Mouse (Mus musculus) MEL (cell line): ENCODE results near the gene Ahsa1. TPM values are rescaled to one million over a fixed set of nuclear protein-coding genes. Genes with fewer than 3 reads are reported as not detected.

Source experiments
- DNase-seq: peaks from one replicate; pipeline ENCODE4 v3.0.0; 2011; ENCODE audit warnings: low read depth, low spot score
- H3K27ac ChIP-seq: 2 replicates; pipeline ENCODE4 v1.5.1; 2012; ENCODE audit warnings: low read depth, mild to moderate bottlenecking, control low read depth, low read length, moderate library complexity; ENCODE audit not compliant: control insufficient read depth
- H3K27me3 ChIP-seq, 2 experiments: fragments of 150-350 bp in 1 of 2; sonication (generic) in 1 of 2; 2 replicates each; pipeline ENCODE4 v1.6.1; 2012; ENCODE audit warnings: low read length in 2 of 2, mild to moderate bottlenecking in 2 of 2, improper control_type of control experiment in 1 of 2, moderate library complexity in 1 of 2; ENCODE audit not compliant: insufficient read depth in 2 of 2, control insufficient read depth in 1 of 2
- H3K36me3 ChIP-seq, 2 experiments: 2 replicates each; pipeline ENCODE4 v1.6.1; 2012 to 2014; ENCODE audit warnings: low read length in 2 of 2, improper control_type of control experiment in 1 of 2, inconsistent platforms in 1 of 2, mild to moderate bottlenecking in 1 of 2; ENCODE audit not compliant: insufficient read depth in 2 of 2, control insufficient read depth in 1 of 2
- H3K4me1 ChIP-seq, 2 experiments: fragments of 150-350 bp in 1 of 2; sonication (generic) in 1 of 2; 2 replicates each; pipeline ENCODE4 v1.6.1; 2012; ENCODE audit warnings: low read length in 2 of 2, improper control_type of control experiment in 1 of 2, mild to moderate bottlenecking in 1 of 2; ENCODE audit not compliant: insufficient read depth in 2 of 2, control insufficient read depth in 1 of 2
- H3K4me3 ChIP-seq, 2 experiments: fragments of 150-350 bp in 1 of 2; sonication (generic) in 1 of 2; 2 replicates each; pipeline ENCODE4 v1.5.1; 2012; ENCODE audit warnings: low read depth in 2 of 2, low read length in 2 of 2, mild to moderate bottlenecking in 2 of 2, moderate library complexity in 2 of 2, control low read depth in 1 of 2, improper control_type of control experiment in 1 of 2; ENCODE audit not compliant: control insufficient read depth in 1 of 2, insufficient read depth in 1 of 2
- H3K79me2 ChIP-seq: 2 replicates; pipeline ENCODE4 v1.6.1; 2012; ENCODE audit warnings: mild to moderate bottlenecking, low read length, moderate library complexity; ENCODE audit not compliant: control insufficient read depth, poor library complexity, insufficient read depth
- H3K9ac ChIP-seq: 2 replicates; pipeline ENCODE4 v1.6.1; 2012; ENCODE audit warnings: low read depth, mild to moderate bottlenecking, control low read depth, low read length, moderate library complexity; ENCODE audit not compliant: control insufficient read depth, poor library complexity, severe bottlenecking
- H3K9me3 ChIP-seq: fragments of 150-350 bp; sonication (generic); replicated peaks from 2 replicates; pipeline ENCODE4 v1.6.1; 2012; ENCODE audit warnings: mild to moderate bottlenecking, low read length, improper control_type of control experiment, moderate library complexity; ENCODE audit not compliant: insufficient read depth
- EP300 ChIP-seq, 2 experiments: IDR thresholded peaks; 2 replicates each; pipeline ENCODE4 v1.6.1; 2011; ENCODE audit warnings: improper control_type of control experiment in 2 of 2, low read length in 2 of 2, low read depth in 1 of 2, mild to moderate bottlenecking in 1 of 2
- ETS1 ChIP-seq: IDR thresholded peaks from 2 replicates; pipeline ENCODE4 v1.6.1; 2012; ENCODE audit warnings: low read depth, mild to moderate bottlenecking, inconsistent platforms, low read length, improper control_type of control experiment, moderate library complexity
- GATA1 ChIP-seq: IDR thresholded peaks from 2 replicates; pipeline ENCODE4 v1.6.1; 2011; ENCODE audit warnings: low read depth, low read length, improper control_type of control experiment
- HCFC1 ChIP-seq: IDR thresholded peaks from 2 replicates; pipeline ENCODE4 v1.6.1; 2012; ENCODE audit warnings: low read depth, mild to moderate bottlenecking, inconsistent platforms, low read length, improper control_type of control experiment, moderate library complexity
- JUND ChIP-seq: IDR thresholded peaks from 2 replicates; pipeline ENCODE4 v1.6.1; 2011; ENCODE audit warnings: low read depth, mild to moderate bottlenecking, improper control_type of control experiment, low read length
- KAT2A ChIP-seq: conservative IDR thresholded peaks from 2 replicates; pipeline ENCODE4 v1.6.1; 2012; ENCODE audit warnings: low read depth, low read length, improper control_type of control experiment, inconsistent platforms
- MAX ChIP-seq: IDR thresholded peaks from 2 replicates; pipeline ENCODE4 v1.6.1; 2011; ENCODE audit warnings: low read length, improper control_type of control experiment
- MYC ChIP-seq: IDR thresholded peaks from 2 replicates; pipeline ENCODE4 v1.6.1; 2011; ENCODE audit warnings: low read depth, mild to moderate bottlenecking, low read length, improper control_type of control experiment, moderate library complexity
- POLR2AphosphoS5 ChIP-seq: IDR thresholded peaks from 2 replicates; pipeline ENCODE4 v1.6.1; 2012; ENCODE audit warnings: low read depth, borderline replicate concordance, mild to moderate bottlenecking, inconsistent platforms, low read length, moderate library complexity, mixed read lengths
- RAD21 ChIP-seq: IDR thresholded peaks from 2 replicates; pipeline ENCODE4 v1.6.1; 2011; ENCODE audit warnings: mild to moderate bottlenecking, low read depth, low read length, improper control_type of control experiment
- SMC3 ChIP-seq: IDR thresholded peaks from 2 replicates; pipeline ENCODE4 v1.6.1; 2011; ENCODE audit warnings: low read depth, low read length, improper control_type of control experiment
- UBTF ChIP-seq: IDR thresholded peaks from 2 replicates; pipeline ENCODE4 v1.6.1; 2012; ENCODE audit warnings: low read depth, mild to moderate bottlenecking, inconsistent platforms, low read length, improper control_type of control experiment, moderate library complexity, borderline replicate concordance; ENCODE audit not compliant: insufficient read depth
- USF1 ChIP-seq: IDR thresholded peaks from 2 replicates; pipeline ENCODE4 v1.6.1; 2014; ENCODE audit warnings: low read depth, mild to moderate bottlenecking, inconsistent platforms, low read length, improper control_type of control experiment, moderate library complexity
- USF2 ChIP-seq, 2 experiments: IDR thresholded peaks; 2 replicates each; pipeline ENCODE4 v1.6.1; 2011 to 2012; ENCODE audit warnings: improper control_type of control experiment in 2 of 2, low read length in 2 of 2, borderline replicate concordance in 1 of 2, inconsistent platforms in 1 of 2, low read depth in 1 of 2, mild to moderate bottlenecking in 1 of 2; ENCODE audit not compliant: insufficient read depth in 1 of 2
- ZC3H11A ChIP-seq: IDR thresholded peaks from 2 replicates; pipeline ENCODE4 v1.6.1; 2012; ENCODE audit warnings: low read depth, mild to moderate bottlenecking, inconsistent platforms, low read length, improper control_type of control experiment
- polyA plus RNA-seq, 2 experiments: library from polyadenylated mRNA; stranded (reverse) in 1 of 2; unstranded in 1 of 2; fragments of >175 nt in 1 of 2; fragments of >200 nt in 1 of 2; gene quantifications; 2 replicates each; pipeline versions ENCODE4 v1.2.1 to v1.2.4; 2012; ENCODE audit warnings: low replicate concordance in 2 of 2, low read depth in 1 of 2; ENCODE audit not compliant: insufficient read length in 2 of 2, insufficient read depth in 1 of 2, missing spikeins in 1 of 2
- total RNA-seq: library from RNA; depleted of rRNA; stranded (reverse); fragments of 300-350 nt; gene quantifications from 2 replicates; pipeline ENCODE4 v1.2.3, GENCODE M21; 2012

Gene Ahsa1
- total and polyA plus RNA-seq, 3 experiments, result 403 to 424 TPM; not detected in 1

- TF ChIP-seq USF1, result no peak
- TF ChIP-seq JUND, result no peak
- no peak for TF ChIP-seq RAD21
- no peak for TF ChIP-seq POLR2AphosphoS5
These were observed at the start of gene Ahsa1, which contains the start of gene Vipas39 (continued) for GRCm38 (mm10) chr12:87266108-87266826.

GRCm38 (mm10) chr12:87217596-87217995, 48.7 kb upstream of the Ahsa1 start:
- H3K27ac ChIP-seq, result peak overlapping the region; percentile 39
- H3K9ac ChIP-seq, result no peak overlapping the region
- H3K9me3 ChIP-seq, result no peaks in the 10 kb centered on the region
- peaks cover 3 to 9% of the 10 kb centered on the region in 2 experiments; a peak in 3 of 4 replicates for H3K4me1 ChIP-seq
- DNase-seq, result peak; percentile 72
- TF ChIP-seq ETS1 (peak; percentile 30; the same call in 1 of the 2 replicates), USF2 (IDR thresholded peaks at IDR 0.05; ENCODE audit: borderline replicate concordance in 1 of 2, insufficient read depth in 1 of 2, low read depth in 1 of 2, low read length in 2 of 2) (no peak), SMC3 (no peak), GATA1 (peak; percentile 77), UBTF (no peak), EP300 (IDR thresholded peaks at IDR 0.05; ENCODE audit: low read depth in 1 of 2, low read length in 2 of 2) (peak; percentile 50 to 73), ZC3H11A (no peak)
- H3K27me3 ChIP-seq, result no peaks in the 10 kb centered on the region
- H3K79me2 ChIP-seq, result no peaks in the 10 kb centered on the region
- H3K36me3 ChIP-seq, result peaks cover 0 to 9% of the 10 kb centered on the region in 2 experiments; a peak in 2 of 4 replicates
- no peak overlapping the region for H3K4me3 ChIP-seq

- Histone ChIP-seq H3K9me3 (no peaks in the 10 kb centered on the region), H3K79me2 (no peaks in the 10 kb centered on the region), H3K9ac (no peak overlapping the region), H3K27me3 (no peaks in the 10 kb centered on the region), H3K27ac (no peak overlapping the region), H3K4me3 (no peak overlapping the region), H3K36me3 (peaks cover 0 to 9% of the 10 kb centered on the region in 2 experiments; a peak in 2 of 4 replicates), H3K4me1 (peaks cover 3 to 9% of the 10 kb centered on the region in 2 experiments; a peak in 3 of 4 replicates)
- TF ChIP-seq GATA1, result no peak
- no peak for TF ChIP-seq MAX
- no peak for TF ChIP-seq MYC
- TF ChIP-seq HCFC1, result no peak
- no peak for TF ChIP-seq KAT2A
- no peak for DNase-seq
These were observed 46.9 kb upstream of the Ahsa1 start for GRCm38 (mm10) chr12:87219362-87219761.
